Mouse (Mus musculus) heart, adult 2 months (tissue): Measurements from ENCODE around the gene Endod1. TPM values are rescaled to one million over a fixed set of nuclear protein-coding genes. Genes with fewer than 3 reads are reported as not detected.

ENCODE experiments used
- DNase-seq, 2 experiments: peaks; one replicate each; pipeline ENCODE4 v3.0.0; 2021
- H3K27ac ChIP-seq: fragments of 200-600 bp; 2 replicates; pipeline ENCODE4 v1.8.1; 2022
- H3K27me3 ChIP-seq: fragments of 200-500 bp; 2 replicates; pipeline ENCODE4 v1.6.1; 2012; ENCODE audit warnings: mild to moderate bottlenecking, low read length, inconsistent platforms, mixed read lengths; ENCODE audit not compliant: control insufficient read depth, insufficient read depth
- H3K36me3 ChIP-seq: fragments of 200-500 bp; 2 replicates; pipeline ENCODE4 v1.6.1; 2012; ENCODE audit warnings: low read length, inconsistent platforms; ENCODE audit not compliant: control insufficient read depth, insufficient read depth
- H3K4me1 ChIP-seq: fragments of 200-500 bp; 2 replicates; pipeline ENCODE4 v1.6.1; 2011; ENCODE audit warnings: low read length; ENCODE audit not compliant: control insufficient read depth, insufficient read depth
- H3K4me3 ChIP-seq: fragments of 200-600 bp; 2 replicates; pipeline ENCODE4 v1.8.1; 2022
- H3K79me2 ChIP-seq: fragments of 200-500 bp; replicated peaks from 2 replicates; pipeline ENCODE4 v1.6.1; 2012; ENCODE audit warnings: mild to moderate bottlenecking, inconsistent platforms, low read length, moderate library complexity, mixed read lengths; ENCODE audit not compliant: control insufficient read depth, insufficient read depth
- H3K9ac ChIP-seq: fragments of 200-500 bp; 2 replicates; pipeline ENCODE4 v1.6.1; 2012; ENCODE audit warnings: low read depth, mild to moderate bottlenecking, control low read depth, inconsistent platforms, low read length, mixed read lengths
- CTCF ChIP-seq: fragments of 200-600 bp; IDR thresholded peaks from 2 replicates; pipeline ENCODE4 v1.8.1; 2022; ENCODE audit warnings: antibody characterized with exemption, mild to moderate bottlenecking, moderate library complexity
- EP300 ChIP-seq: fragments of 200-500 bp; IDR thresholded peaks from 2 replicates; pipeline ENCODE4 v1.6.1; 2011; ENCODE audit warnings: low read depth, low read length, control low read depth; ENCODE audit not compliant: insufficient read depth
- POLR2A ChIP-seq: fragments of 200-500 bp; IDR thresholded peaks from 2 replicates; pipeline ENCODE4 v1.6.1; 2011; ENCODE audit warnings: mild to moderate bottlenecking, low read depth, low read length, control low read depth; ENCODE audit not compliant: insufficient read depth
- WGBS: fragments of 180-500 bp; shearing (Covaris S2); methylation state at CpG from one replicate; pipeline ENCODE4 v1.1.7; 2018; 5-methylcytosine and 5-hydroxymethylcytosine counted together
- intact Hi-C: fragments of 180-260 bp; cut with DNase I; formaldehyde crosslinking; loops from one replicate; pipeline ENCODE4 v1.15.1; 2025
- polyA plus RNA-seq: library from polyadenylated mRNA; depleted of rRNA; stranded (reverse); fragments of >200 nt; gene quantifications from 2 replicates; pipeline ENCODE4 v1.2.3, GENCODE M21; 2012; rRNA removed
- total RNA-seq, 2 experiments: library from RNA; stranded (reverse); gene quantifications; 2 replicates each; pipeline ENCODE4 v1.2.3; 2021

The Endod1 gene
- total and polyA plus RNA-seq, 3 experiments, result 7.9 to 9.3 (median 8.0) TPM

DNA sequence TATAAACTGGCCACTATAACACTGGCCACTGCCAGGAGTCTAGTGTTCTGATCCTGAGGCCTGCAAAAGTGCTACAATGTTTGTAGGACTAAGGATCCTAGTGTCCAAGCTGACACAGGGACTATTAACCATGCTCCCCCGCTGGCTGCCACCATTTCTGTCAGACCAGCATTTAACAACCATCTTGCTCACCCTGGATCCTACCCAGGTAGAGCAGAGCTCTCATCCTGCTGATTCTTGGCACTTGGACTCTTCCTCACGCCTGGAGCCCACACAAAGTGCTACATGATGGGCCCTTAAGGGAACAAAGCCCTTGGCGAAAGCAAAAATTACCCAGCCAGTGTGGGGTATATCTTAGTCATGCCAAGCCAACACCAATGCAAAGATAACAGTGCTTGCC is 44.4 kb downstream of the Endod1 start:
- 79% methylated on average over 3 of the region's 3 CpGs for WGBS
- DNase-seq, result no peak
- Histone ChIP-seq H3K27me3 (no peaks in the 10 kb centered on the region), H3K4me3 (no peak overlapping the region), H3K79me2 (no peaks in the 10 kb centered on the region), H3K36me3 (no peaks in the 10 kb centered on the region), H3K9ac (no peak overlapping the region), H3K4me1 (no peaks in the 10 kb centered on the region), H3K27ac (no peak overlapping the region)
- intact Hi-C loops, result no loop called here
- no peak for TF ChIP-seq POLR2A
- TF ChIP-seq EP300, result no peak
- TF ChIP-seq CTCF, result no peak

DNA sequence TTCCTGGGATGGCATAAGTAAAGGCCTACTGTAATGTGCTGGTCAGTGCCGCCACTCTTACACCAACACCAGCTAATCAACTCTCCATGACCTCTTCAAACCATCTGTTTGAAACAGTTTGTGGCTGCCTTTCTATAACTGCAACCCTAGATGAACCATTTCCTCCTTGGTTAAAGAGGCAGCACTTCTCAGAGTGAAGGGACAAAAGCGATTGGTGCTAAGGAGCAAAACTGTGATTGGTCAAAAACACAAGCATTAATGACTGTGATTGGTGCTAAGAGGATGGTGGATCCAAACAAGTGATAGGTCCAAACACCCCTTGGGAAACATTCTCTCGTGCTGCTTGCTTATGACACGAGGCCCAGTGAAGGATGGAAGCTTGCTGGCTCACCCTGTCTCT is 45.5 kb downstream of the Endod1 start:
- Histone ChIP-seq H3K27me3 (no peaks in the 10 kb centered on the region), H3K9ac (no peak overlapping the region), H3K27ac (no peak overlapping the region), H3K36me3 (no peaks in the 10 kb centered on the region), H3K4me1 (no peaks in the 10 kb centered on the region), H3K79me2 (no peaks in the 10 kb centered on the region), H3K4me3 (no peak overlapping the region)
- intact Hi-C loops, result no loop called here
- TF ChIP-seq POLR2A, result no peak
- TF ChIP-seq CTCF, result no peak
- TF ChIP-seq EP300, result no peak
- no peak for DNase-seq
- 78% methylated on average over 4 of the region's 4 CpGs for WGBS

GRCm38 (mm10) chr9:14316618-14317017 is 64.7 kb downstream of the Endod1 start:
- 100% methylated on average over 1 of the region's 1 CpGs for WGBS
- Histone ChIP-seq H3K27me3 (no peaks in the 10 kb centered on the region), H3K27ac (no peak overlapping the region), H3K4me1 (no peaks in the 10 kb centered on the region), H3K79me2 (no peaks in the 10 kb centered on the region), H3K36me3 (no peaks in the 10 kb centered on the region), H3K9ac (no peak overlapping the region), H3K4me3 (no peak overlapping the region)
- TF ChIP-seq POLR2A (no peak), CTCF (no peak), EP300 (no peak)
- intact Hi-C loops, result no loop called here
- DNase-seq, result no peak

DNA sequence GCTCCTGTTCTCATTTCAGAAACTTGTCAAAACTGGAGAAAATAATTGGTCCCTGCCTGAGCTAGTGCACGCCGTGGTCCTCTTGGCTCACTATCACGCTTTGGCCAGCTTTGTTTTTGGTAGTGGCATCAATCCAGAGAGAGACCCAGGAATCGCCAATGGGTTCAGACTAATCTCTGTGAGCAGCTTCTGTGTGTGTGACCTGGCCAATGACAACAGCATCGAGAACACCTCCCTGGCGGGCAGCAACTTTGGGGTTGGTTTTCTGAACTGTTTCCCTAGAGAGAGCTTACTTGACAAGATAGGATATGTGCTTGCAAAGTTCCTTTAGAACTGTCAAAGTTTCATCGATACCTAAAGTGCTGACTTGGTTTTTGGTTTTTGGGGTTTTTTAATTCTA is 66.8 kb downstream of the Endod1 start:
- DNase-seq, result no peak
- no peaks in the 10 kb centered on the region for H3K27me3 ChIP-seq
- no peak overlapping the region for H3K9ac ChIP-seq
- TF ChIP-seq CTCF, result no peak
- no peak for TF ChIP-seq EP300
- no peak for TF ChIP-seq POLR2A
- 70% methylated on average over 7 of the region's 7 CpGs for WGBS
- H3K4me3 ChIP-seq, result no peak overlapping the region
- no peaks in the 10 kb centered on the region for H3K36me3 ChIP-seq
- no peak overlapping the region for H3K27ac ChIP-seq
- H3K79me2 ChIP-seq, result no peaks in the 10 kb centered on the region
- H3K4me1 ChIP-seq, result no peaks in the 10 kb centered on the region
- intact Hi-C loops, result no loop called here

DNA sequence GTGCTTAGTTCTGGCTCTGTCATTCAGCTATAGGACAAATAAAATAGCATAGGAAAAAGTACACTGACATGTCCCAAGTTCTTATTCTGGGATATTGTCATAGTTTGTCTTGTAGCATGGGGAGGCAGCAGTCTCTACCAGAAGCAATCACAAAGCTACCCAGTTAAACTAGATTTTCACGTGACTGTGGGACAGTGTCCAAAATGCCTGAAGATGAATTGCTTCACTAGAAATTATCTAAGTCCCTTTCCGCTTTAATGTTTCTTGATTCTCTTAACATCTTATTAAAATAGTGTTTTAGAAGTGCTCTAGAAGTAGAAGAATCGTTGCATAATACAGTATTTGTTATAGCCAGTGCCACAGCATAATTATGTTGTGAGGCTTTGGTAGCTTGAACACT is 67.3 kb downstream of the Endod1 start:
- no peaks in the 10 kb centered on the region for H3K4me1 ChIP-seq
- H3K27me3 ChIP-seq, result no peaks in the 10 kb centered on the region
- no peak for TF ChIP-seq POLR2A
- no peak for TF ChIP-seq CTCF
- no peak for TF ChIP-seq EP300
- intact Hi-C loops, result no loop called here
- H3K36me3 ChIP-seq, result no peaks in the 10 kb centered on the region
- 75% methylated on average over 3 of the region's 3 CpGs for WGBS
- H3K27ac ChIP-seq, result no peak overlapping the region
- no peaks in the 10 kb centered on the region for H3K79me2 ChIP-seq
- no peak overlapping the region for H3K9ac ChIP-seq
- no peak overlapping the region for H3K4me3 ChIP-seq
- no peak for DNase-seq

- H3K27ac ChIP-seq, result no peak overlapping the region
- no peaks in the 10 kb centered on the region for H3K79me2 ChIP-seq
- H3K27me3 ChIP-seq, result no peaks in the 10 kb centered on the region
- WGBS, result 56% methylated on average over 3 of the region's 3 CpGs
- intact Hi-C loops, result no loop called here
- no peaks in the 10 kb centered on the region for H3K4me1 ChIP-seq
- no peak overlapping the region for H3K4me3 ChIP-seq
- TF ChIP-seq EP300 (no peak), POLR2A (no peak), CTCF (no peak)
- no peaks in the 10 kb centered on the region for H3K36me3 ChIP-seq
- no peak for DNase-seq
- H3K9ac ChIP-seq, result no peak overlapping the region
Observed at GRCm38 (mm10) chr9:14307341-14307740, 74.0 kb downstream of the Endod1 start.

DNA sequence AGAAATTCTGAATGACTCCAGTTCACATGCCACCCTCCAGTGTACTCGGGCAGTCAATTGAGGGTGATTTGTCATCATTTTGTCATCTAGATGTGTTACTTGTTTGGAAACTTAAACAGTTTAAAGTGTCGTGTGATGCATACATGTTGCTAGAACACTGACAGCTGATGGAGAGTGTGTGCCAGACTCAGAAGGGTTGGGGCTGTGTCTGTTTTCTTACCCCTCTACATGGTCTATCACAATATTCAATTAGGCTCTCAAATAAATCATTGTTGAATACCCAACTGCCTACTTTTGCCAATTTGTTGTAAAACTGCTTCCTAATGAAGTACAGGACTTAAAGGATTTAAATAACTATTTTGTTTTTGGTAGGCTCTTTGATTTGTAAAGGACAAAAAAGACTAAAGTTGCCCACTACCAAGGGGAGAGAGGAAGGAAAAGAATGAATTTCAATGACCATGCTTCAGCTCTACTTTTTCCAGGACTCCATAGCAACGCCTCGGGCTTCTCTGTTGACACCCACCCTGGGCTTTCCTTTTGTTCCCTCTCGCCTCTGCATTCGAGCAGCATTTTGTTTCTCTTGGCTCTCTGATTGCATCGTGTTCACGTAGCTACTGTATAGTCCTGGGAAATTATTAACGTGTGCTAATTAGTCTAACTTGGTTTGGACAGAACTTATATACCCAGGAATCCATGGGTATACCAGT is 76.9 kb downstream of the Endod1 start:
- Histone ChIP-seq H3K4me3 (no peak overlapping the region), H3K36me3 (no peaks in the 10 kb centered on the region), H3K9ac (no peak overlapping the region), H3K27ac (no peak overlapping the region), H3K27me3 (no peaks in the 10 kb centered on the region), H3K4me1 (no peaks in the 10 kb centered on the region; the same call in 1 of the 2 replicates), H3K79me2 (no peaks in the 10 kb centered on the region)
- no peak for DNase-seq
- WGBS, result 62% methylated on average over 9 of the region's 9 CpGs
- no peak for TF ChIP-seq POLR2A
- TF ChIP-seq CTCF, result no peak
- no peak for TF ChIP-seq EP300
- intact Hi-C loops, result no loop called here

Other genes with a start within 250 kb of the Endod1 start
- gene Sesn3, start 106.4 kb downstream of the Endod1 start, total RNA-seq, result 10 to 100 TPM; 21.0 to 23.9 TPM
- 3.9 and 8.5 TPM in 2 replicates for gene Sesn3, start 106.4 kb downstream of the Endod1 start, polyA plus RNA-seq
- gene Kdm4d, start 119.0 kb upstream of the Endod1 start, total RNA-seq, result not detected
- 0.18 TPM in 1 of 2 replicates, not detected in the other for gene Kdm4d, start 119.0 kb upstream of the Endod1 start, polyA plus RNA-seq
- 10 to 100 TPM; 60.8 to 71.6 TPM for gene Cwc15, start 119.1 kb upstream of the Endod1 start, total RNA-seq
- gene Cwc15, start 119.1 kb upstream of the Endod1 start, polyA plus RNA-seq, result 13.6 and 21.6 TPM in 2 replicates